Mouse (Mus musculus): ENCODE results near the gene Fgfr2. TPM values are rescaled to one million over a fixed set of nuclear protein-coding genes. Genes with fewer than 3 reads are reported as not detected.
"Not testable (repeated sequence)": the region's sequence is repeated elsewhere in the genome, so short reads cannot be mapped to it uniquely, and the experiment has no call there.

Gene Fgfr2
- polyA plus RNA-seq, 1 experiment, result 59.9 TPM

DNA sequence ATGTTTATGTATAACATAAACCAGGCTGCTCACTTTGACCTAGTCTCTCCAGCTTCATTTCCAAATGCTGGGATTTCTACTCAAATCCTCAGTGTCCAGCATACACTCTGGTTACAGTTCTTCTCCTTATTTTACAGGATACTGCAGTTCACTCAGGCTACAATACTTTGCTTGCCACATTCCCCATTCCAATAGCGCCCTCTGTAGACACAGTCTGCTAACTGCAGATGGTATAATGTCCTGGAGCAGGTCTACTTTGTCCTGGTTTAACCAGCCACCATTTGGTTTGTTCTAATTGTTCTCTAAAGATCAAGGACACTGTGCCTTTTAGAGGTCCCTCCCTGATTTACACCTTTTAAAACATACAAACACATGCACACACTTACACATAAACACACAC, 2047.2 kb downstream of the Fgfr2 start:
- H3K27ac ChIP-seq (ENCODE audit: insufficient read depth, low read length), result no peak overlapping the region
- TF ChIP-seq POLR2A (IDR thresholded peaks at IDR 0.05; ENCODE audit: low read depth, low read length), result no peak
- no peak for TF ChIP-seq CTCF (IDR thresholded peaks at IDR 0.05; ENCODE audit: borderline replicate concordance, insufficient read depth, low read length)
- H3K4me3 ChIP-seq (ENCODE audit: insufficient read depth, low read length), result no peak overlapping the region
- H3K4me1 ChIP-seq (ENCODE audit: control insufficient read depth, insufficient read depth, low read length), result no peaks in the 10 kb centered on the region

DNA sequence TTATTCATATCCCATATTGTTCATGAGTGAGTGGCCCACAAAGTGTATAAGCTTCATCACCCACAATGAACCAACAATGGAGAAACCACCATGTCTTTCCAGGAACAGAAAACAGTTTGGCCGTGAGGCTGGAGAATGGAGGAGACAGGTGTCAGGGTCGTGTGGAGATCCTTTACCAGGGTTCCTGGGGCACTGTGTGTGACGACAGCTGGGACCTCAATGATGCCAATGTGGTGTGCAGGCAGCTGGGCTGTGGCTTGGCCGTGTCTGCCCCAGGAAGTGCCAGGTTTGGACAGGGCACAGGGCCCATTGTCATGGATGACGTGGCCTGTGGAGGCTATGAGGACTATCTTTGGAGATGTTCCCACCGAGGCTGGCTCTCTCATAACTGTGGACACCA, 2049.1 kb downstream of the Fgfr2 start:
- not testable (repeated sequence) for H3K27ac ChIP-seq (ENCODE audit: insufficient read depth, low read length); H3K4me3 ChIP-seq (ENCODE audit: insufficient read depth, low read length); H3K4me1 ChIP-seq (ENCODE audit: control insufficient read depth, insufficient read depth, low read length)

DNA sequence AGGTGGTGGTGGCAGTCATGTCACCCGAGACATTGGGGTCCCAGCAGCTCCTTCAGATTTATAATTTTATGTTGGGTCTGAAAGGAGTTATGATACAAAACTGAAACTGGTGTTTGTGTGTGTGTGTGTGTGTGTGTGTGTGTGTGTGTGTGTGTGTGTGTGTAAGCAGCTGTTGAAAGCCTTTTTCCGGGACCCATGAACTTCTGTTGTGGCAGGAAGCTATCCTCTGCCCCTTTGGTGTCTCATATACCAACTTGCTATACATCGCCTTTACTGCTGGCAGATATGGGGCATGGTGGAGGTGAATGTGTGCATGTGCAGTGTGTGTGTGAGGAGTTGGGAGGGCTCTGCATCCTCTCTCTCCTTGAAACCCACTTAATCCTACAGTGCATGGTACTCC, 2049.7 kb downstream of the Fgfr2 start:
- H3K4me1 ChIP-seq (ENCODE audit: control insufficient read depth, insufficient read depth, low read length); H3K27ac ChIP-seq (ENCODE audit: insufficient read depth, low read length); H3K4me3 ChIP-seq (ENCODE audit: insufficient read depth, low read length): not testable (repeated sequence)

DNA sequence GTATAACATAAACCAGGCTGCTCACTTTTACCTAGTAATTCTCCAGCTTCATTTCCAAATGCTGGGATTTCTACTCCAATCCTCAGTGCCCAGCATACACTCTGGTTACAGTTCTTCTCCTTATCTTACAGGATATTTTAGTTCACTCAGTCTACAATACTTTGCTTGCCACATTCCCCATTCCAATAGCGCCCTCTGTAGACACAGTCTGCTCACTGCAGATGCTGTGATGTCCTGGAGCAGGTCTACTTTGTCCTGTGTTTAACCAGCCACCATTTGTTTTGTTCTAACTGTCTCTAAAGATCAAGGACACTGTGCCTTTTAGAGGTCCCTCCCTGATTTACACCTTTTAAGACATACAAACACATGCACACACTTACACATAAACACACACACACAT, 2055.0 kb downstream of the Fgfr2 start:
- H3K4me1 ChIP-seq (ENCODE audit: control insufficient read depth, insufficient read depth, low read length); H3K27ac ChIP-seq (ENCODE audit: insufficient read depth, low read length); H3K4me3 ChIP-seq (ENCODE audit: insufficient read depth, low read length): not testable (repeated sequence)

DNA sequence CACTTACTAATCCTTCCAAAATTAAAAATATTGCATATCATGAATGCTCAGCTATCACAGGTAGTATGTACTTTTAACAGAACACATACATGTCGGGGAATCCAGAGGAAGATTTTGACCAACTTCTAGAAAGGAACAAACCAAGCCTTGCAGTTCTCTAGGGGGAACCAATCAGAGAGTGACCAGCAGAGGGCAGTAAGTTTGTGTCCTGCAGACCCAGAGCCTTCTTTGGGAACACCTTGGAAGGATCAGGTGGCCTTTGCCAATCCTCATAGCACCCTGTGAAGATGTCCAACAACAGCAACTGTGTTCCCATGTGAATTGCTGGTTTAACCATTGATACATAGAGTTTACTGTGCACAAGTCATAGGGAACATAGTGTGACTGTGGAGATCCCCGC, 2060.6 kb downstream of the Fgfr2 start:
- H3K27ac ChIP-seq (ENCODE audit: insufficient read depth, low read length), result no peak overlapping the region
- H3K4me1 ChIP-seq (ENCODE audit: control insufficient read depth, insufficient read depth, low read length), result no peaks in the 10 kb centered on the region
- TF ChIP-seq CTCF (IDR thresholded peaks at IDR 0.05; ENCODE audit: borderline replicate concordance, insufficient read depth, low read length) (no peak), POLR2A (IDR thresholded peaks at IDR 0.05; ENCODE audit: low read depth, low read length) (no peak)

DNA sequence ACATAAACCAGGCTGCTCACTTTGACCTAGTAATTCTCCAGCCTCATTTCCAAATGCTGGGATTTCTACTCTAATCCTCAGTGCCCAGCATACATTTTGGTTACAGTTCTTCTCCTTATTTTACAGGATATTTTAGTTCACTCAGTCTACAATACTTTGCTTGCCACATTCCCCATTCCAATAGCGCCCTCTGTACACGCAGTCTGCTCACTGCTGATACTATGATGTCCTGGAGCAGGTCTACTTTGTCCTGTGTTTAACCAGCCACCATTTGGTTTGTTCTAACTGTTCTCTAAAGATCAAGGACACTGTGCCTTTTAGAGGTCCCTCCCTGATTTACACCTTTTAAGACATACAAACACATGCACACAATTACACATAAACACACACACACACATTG, 2063.3 kb downstream of the Fgfr2 start:
- not testable (repeated sequence) for H3K4me1 ChIP-seq (ENCODE audit: control insufficient read depth, insufficient read depth, low read length); H3K27ac ChIP-seq (ENCODE audit: insufficient read depth, low read length); H3K4me3 ChIP-seq (ENCODE audit: insufficient read depth, low read length)
- peak; percentile 9; the same call in 1 of the 2 replicates for TF ChIP-seq CTCF (IDR thresholded peaks at IDR 0.05; ENCODE audit: borderline replicate concordance, insufficient read depth, low read length)

More for the DNA sequence above, 2060.6 kb downstream of the Fgfr2 start:
- no peak overlapping the region for H3K4me3 ChIP-seq (ENCODE audit: insufficient read depth, low read length)

DNA sequence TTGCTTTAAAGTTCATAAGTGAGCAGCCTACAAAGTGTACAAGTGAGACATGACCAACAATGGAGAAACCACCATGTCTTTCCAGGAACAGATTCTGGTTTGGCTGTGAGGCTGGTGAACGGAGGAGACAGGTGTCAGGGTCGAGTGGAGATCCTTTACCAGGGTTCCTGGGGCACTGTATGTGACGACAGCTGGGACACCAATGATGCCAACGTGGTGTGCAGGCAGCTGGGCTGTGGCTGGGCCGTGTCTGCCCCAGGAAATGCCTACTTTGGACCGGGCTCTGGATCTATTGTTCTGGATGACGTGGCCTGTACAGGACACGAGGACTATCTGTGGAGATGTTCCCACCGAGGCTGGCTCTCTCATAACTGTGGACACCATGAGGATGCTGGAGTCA, 2065.2 kb downstream of the Fgfr2 start:
- not testable (repeated sequence) for H3K27ac ChIP-seq (ENCODE audit: insufficient read depth, low read length); H3K4me1 ChIP-seq (ENCODE audit: control insufficient read depth, insufficient read depth, low read length); H3K4me3 ChIP-seq (ENCODE audit: insufficient read depth, low read length)

DNA sequence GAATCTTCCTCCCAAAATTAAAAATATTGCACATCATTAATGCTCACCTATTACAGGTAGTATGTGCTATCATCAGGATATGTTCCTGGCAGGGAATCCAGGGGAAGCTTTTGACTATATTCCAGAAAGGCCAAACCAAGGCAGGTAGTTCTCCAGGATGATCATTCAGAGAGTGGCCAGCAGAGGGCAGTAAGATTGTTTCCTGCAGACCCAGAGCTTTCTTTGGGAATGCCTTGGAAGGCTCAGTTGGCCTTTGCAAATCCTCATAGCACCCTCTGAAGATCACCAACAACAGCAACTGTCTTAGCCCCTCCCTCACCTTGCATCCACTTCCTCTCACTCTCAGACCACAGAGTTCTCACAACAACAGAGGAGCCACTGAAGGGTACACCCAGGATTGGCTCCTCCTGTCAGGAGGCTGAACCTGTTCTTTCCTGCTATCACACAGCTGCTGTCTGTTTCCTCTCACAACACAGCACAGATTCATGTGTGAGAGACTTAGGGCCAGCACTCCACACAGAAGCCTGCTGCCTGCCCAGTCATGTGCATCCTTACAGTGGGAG, 2068.3 kb downstream of the Fgfr2 start:
- H3K27ac ChIP-seq (ENCODE audit: insufficient read depth, low read length), result no peak overlapping the region
- no peak for TF ChIP-seq POLR2A (IDR thresholded peaks at IDR 0.05; ENCODE audit: low read depth, low read length)
- TF ChIP-seq CTCF (IDR thresholded peaks at IDR 0.05; ENCODE audit: borderline replicate concordance, insufficient read depth, low read length), result no peak
- peaks cover 3% of the 10 kb centered on the region for H3K4me1 ChIP-seq (ENCODE audit: control insufficient read depth, insufficient read depth, low read length)
- H3K4me3 ChIP-seq (ENCODE audit: insufficient read depth, low read length), result no peak overlapping the region

DNA sequence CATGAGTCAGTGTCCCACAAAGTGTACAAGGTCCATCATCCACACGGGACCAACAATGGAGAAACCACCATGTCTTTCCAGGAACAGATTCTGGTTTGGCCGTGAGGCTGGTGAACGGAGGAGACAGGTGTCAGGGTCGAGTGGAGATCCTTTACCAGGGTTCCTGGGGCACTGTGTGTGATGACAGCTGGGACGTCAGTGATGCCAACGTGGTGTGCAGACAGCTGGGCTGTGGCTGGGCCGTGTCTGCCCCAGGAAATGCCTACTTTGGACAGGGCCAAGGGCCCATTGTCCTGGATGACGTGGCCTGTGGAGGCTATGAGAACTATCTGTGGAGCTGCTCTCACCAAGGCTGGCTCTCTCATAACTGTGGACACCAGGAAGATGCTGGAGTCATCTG, 2073.3 kb downstream of the Fgfr2 start:
- H3K4me1 ChIP-seq (ENCODE audit: control insufficient read depth, insufficient read depth, low read length); H3K27ac ChIP-seq (ENCODE audit: insufficient read depth, low read length); H3K4me3 ChIP-seq (ENCODE audit: insufficient read depth, low read length): not testable (repeated sequence)

DNA sequence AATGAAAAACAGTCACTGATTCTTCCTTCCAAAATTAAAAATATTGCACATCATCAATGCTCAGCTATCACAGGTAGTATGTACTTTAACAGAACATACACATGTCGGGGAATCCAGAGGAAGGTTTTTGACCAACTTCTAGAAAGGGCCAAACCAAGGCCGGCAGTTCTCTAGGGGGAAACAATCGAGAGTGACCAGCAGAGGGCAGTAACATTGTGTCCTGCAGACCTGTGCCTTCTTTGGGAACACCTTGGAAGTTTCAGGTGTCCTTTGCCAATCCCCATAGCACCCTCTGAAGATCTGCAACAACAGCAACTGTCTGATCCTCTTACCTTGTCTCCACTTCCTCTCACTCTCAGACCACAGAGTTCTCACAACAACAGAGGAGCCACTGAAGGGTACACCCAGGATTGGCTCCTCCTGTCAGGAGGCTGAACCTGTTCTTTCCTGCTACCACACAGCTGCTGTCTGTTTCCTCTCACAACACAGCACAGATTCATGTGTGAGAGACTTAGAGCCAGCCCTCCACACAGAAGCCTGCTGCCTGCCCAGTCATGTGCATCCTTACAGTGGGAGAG, 2077.8 kb downstream of the Fgfr2 start:
- H3K4me1 ChIP-seq (ENCODE audit: control insufficient read depth, insufficient read depth, low read length); H3K27ac ChIP-seq (ENCODE audit: insufficient read depth, low read length); H3K4me3 ChIP-seq (ENCODE audit: insufficient read depth, low read length): not testable (repeated sequence)

DNA sequence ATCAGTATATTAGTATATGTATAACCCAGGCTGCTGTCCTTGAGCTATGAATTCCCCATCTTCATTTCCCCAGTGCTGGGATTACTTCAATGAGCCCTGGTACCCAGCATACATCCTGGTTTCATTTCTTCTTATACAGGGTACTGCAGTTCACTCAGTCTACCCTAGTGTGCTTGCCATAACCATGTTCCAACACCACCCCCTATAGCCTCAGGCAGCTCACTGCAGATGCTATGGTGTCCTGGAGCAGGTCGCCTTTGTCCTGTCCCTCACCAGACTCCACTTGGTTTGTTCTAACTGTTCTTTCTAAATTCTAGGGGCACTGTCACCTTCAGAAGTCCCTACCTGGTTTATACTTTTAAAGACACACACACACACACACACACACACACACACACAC, 2080.5 kb downstream of the Fgfr2 start:
- no peaks in the 10 kb centered on the region for H3K4me1 ChIP-seq (ENCODE audit: control insufficient read depth, insufficient read depth, low read length)
- no peak overlapping the region for H3K4me3 ChIP-seq (ENCODE audit: insufficient read depth, low read length)
- H3K27ac ChIP-seq (ENCODE audit: insufficient read depth, low read length), result no peak overlapping the region
- TF ChIP-seq CTCF (IDR thresholded peaks at IDR 0.05; ENCODE audit: borderline replicate concordance, insufficient read depth, low read length) (peak; percentile 64; the same call in 1 of the 2 replicates), POLR2A (IDR thresholded peaks at IDR 0.05; ENCODE audit: low read depth, low read length) (no peak)

DNA sequence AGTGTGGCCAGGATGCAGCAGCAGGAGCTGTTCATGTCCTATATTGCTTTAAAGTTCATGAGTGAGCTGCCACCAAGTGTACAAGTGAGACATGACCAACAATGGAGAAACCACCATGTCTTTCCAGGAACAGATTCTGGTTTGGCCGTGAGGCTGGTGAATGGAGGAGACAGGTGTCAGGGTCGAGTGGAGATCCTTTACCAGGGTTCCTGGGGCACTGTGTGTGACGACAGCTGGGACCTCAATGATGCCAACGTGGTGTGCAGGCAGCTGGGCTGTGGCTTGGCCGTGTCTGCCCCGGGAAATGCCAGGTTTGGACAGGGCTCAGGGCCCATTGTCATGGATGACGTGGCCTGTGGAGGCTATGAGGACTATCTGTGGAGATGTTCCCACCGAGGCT, 2082.4 kb downstream of the Fgfr2 start:
- H3K4me3 ChIP-seq (ENCODE audit: insufficient read depth, low read length); H3K27ac ChIP-seq (ENCODE audit: insufficient read depth, low read length); H3K4me1 ChIP-seq (ENCODE audit: control insufficient read depth, insufficient read depth, low read length): not testable (repeated sequence)
